Mouse (Mus musculus) ES-E14 (cell line): ENCODE measurements at regions not wholly inside any gene's neighbourhood (a gene's known extent, or its start where the extent isn't known, plus 50 kb on each side); places are given as distances from the start of the nearest gene placed in this dataset.

Experiments
- CHD2 ChIP-seq: IDR thresholded peaks from 2 replicates; pipeline ENCODE4 v1.6.1; 2014; ENCODE audit warnings: mild to moderate bottlenecking, low read depth, low read length, inconsistent platforms
- HCFC1 ChIP-seq: IDR thresholded peaks from 2 replicates; pipeline ENCODE4 v1.6.1; 2012; ENCODE audit warnings: low read length, inconsistent platforms, borderline replicate concordance; ENCODE audit not compliant: insufficient read depth
- ZC3H11A ChIP-seq: IDR thresholded peaks from 2 replicates; pipeline ENCODE4 v1.6.1; 2012; ENCODE audit warnings: low read depth, mild to moderate bottlenecking, inconsistent platforms, low read length, borderline replicate concordance
- ZNF384 ChIP-seq: IDR thresholded peaks from 2 replicates; pipeline ENCODE4 v1.6.1; 2012; ENCODE audit warnings: low read depth, low read length, inconsistent platforms

DNA sequence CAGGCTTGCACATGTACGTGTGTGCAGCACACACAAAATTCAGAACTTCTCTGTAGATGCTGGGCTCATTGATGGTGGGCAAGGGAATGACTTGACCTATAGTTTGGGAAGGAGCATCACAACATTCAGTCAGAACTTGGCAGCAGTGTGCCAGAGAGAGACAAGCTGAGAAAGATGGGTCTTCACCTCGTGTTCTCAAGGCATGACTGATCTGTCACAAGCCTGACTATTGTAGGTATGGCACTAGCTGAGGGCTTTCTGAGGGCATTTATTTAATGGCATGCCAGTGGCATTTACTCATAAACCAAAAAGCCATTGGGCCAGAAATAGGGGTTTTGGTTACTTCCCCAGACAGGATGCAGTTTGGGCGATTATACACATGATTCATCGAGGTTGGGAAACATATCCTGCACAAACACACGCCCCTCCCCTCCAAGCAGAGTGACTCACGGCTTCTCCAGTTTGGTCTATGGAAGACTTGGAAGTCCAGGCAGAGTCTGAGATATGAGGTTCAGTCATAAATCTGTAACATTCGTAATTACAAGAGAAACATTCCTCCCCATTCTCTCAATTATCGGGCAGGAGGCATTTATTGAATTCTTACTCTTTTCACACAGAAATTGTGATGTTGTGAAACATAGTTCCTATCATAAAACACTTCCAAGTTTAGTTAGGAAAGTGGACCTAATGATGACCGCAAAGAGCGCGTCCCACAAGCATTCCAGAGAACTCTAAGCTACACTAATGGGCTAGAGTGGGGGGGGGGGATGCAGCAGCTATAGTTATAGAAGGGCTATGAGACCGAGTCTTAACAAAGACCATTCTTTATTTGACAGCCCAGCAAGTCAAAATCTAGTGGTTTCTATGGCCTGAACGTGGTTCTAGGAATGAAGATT lies 318.6 kb upstream of the Ubash3b start:
- TF ChIP-seq HCFC1 (no peak), ZNF384 (no peak), CHD2 (no peak), ZC3H11A (no peak)
